Mouse (Mus musculus): ENCODE data around the gene Iba57. TPM values are rescaled to one million over a fixed set of nuclear protein-coding genes. Genes with fewer than 3 reads are reported as not detected.

The Iba57 gene
- polyA plus RNA-seq, 1 experiment from 2014 or later: 1.5 TPM

DNA sequence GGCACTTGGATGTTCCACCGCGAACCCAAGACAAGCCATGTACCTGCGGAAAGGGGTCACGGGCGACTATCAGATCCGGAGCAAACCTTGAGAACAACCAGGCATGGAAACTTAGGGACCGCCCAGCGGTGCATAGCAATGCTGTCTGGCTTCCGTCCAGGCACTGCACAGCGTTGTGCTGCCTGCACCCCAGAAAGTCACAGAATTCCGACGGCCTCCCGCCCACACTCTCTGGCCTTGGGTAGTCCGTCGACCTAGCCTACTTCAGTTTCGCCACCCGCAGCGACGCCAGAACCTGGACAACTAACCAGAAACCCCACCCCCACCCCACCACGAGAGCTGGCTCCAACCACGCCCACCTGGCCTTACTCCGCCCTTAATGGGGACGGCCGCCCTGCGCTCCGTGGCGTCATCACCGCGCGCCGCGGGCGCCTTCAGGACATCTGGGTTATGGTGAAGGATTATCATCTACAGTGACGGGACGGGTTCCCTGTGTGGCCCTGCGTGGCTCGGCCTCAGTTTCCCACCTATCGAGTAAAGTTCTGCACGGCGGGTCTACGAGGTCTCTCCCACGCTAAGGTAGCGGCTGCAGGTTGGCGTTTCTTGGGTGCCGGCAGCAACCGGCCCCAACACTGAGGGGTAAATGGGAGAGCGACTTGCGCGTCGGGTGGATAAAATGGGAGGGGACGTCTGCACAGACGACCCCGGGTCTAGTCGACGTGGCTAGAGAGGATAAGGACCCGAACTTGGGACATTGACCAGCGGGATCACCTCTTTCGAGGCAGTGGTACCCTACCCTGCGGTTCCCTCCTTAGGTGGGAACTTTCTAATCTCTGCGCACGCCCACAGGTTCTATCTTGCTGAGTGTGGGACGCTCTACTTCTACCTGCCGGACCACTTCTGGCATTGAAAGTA is 38.8 kb upstream of the Iba57 start, which contains the start of gene Mrpl55:
TSS of gene Mrpl55 (plus strand) at position 406 of the 915 bp plus-strand sequence.
- H3K36me3 ChIP-seq (ENCODE audit: control insufficient read depth, insufficient read depth, low read length): peaks cover 9% of the 10 kb centered on the region
- DNase-seq (ENCODE audit: low spot score): peak; percentile 96
- under 1% methylated on average over 63 of the region's 63 CpGs for WGBS

GRCm38 (mm10) chr11:59201216-59202002 is 37.9 kb upstream of the Iba57 start:
- ATAC-seq (ENCODE audit: insufficient number of reproducible peaks, low FRiP score, low TSS enrichment, low read depth) (0 out of 2 replicates have a peak, but pooled peaks have one; percentile 11), DNase-seq (ENCODE audit: low spot score) (no peak)
- H3K36me3 ChIP-seq (ENCODE audit: control insufficient read depth, insufficient read depth, low read length): peaks cover 9% of the 10 kb centered on the region
- H3K9ac ChIP-seq (ENCODE audit: low read length): peak overlapping the region; percentile 75
- no peaks in the 10 kb centered on the region for H3K9me3 ChIP-seq (ENCODE audit: control insufficient read depth, low read length)
- peaks cover 12% of the 10 kb centered on the region; the same call in 1 of the 2 replicates for H3K4me1 ChIP-seq (ENCODE audit: control insufficient read depth, insufficient read depth, low read length)
- no peaks in the 10 kb centered on the region for H3K27me3 ChIP-seq (ENCODE audit: control insufficient read depth, insufficient read depth, low read length)
- peak overlapping the region; percentile 88 for H3K4me2 ChIP-seq (ENCODE audit: low read depth, severe bottlenecking)
- H3K4me3 ChIP-seq (ENCODE audit: low read depth, low read length): peak overlapping the region; percentile 87
- WGBS: 35% methylated on average over 16 of the region's 16 CpGs
- no peak overlapping the region for H3K27ac ChIP-seq (replicated peaks; ENCODE audit: low read depth, low read length)

More for the DNA sequence above, 38.8 kb upstream of the Iba57 start, which contains the start of gene Mrpl55:
- peak within 1 kb of the TSS; percentile 75 for H3K9ac ChIP-seq (ENCODE audit: low read length)
- H3K4me2 ChIP-seq (ENCODE audit: low read depth, severe bottlenecking): peak within 1 kb of the TSS; percentile 88
- H3K27me3 ChIP-seq (ENCODE audit: control insufficient read depth, insufficient read depth, low read length): no peaks in the 10 kb centered on the region
- no peaks in the 10 kb centered on the region for H3K9me3 ChIP-seq (ENCODE audit: control insufficient read depth, low read length)
- peak; percentile 91 for ATAC-seq (ENCODE audit: insufficient number of reproducible peaks, low FRiP score, low TSS enrichment, low read depth)
- peaks cover 12% of the 10 kb centered on the region; the same call in 1 of the 2 replicates for H3K4me1 ChIP-seq (ENCODE audit: control insufficient read depth, insufficient read depth, low read length)
- peak within 1 kb of the TSS; percentile 87 for H3K4me3 ChIP-seq (ENCODE audit: low read depth, low read length)
- no peak within 1 kb of the TSS for H3K27ac ChIP-seq (replicated peaks; ENCODE audit: low read depth, low read length)

DNA sequence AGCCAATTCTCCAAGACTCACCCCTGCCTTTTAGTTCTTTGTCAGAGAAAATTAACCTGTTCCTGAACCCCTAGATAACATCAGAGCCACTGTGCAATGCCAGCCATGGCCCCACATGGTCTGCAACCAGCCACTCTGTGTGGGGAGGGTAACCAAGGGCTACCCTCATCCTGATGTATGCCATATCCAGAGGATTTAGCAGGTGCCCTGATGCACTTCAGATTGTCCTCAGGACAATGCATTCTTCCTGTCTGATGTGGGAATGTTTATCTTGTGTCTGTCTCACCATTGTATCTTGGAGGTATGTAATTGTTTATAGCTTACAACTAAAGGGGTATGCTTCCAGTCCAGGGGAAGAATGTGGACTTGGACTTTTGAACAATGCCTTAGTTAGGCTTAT is 32.7 kb upstream of the Iba57 start:
- H3K4me2 ChIP-seq (ENCODE audit: low read depth, severe bottlenecking): no peak overlapping the region
- H3K9ac ChIP-seq (ENCODE audit: low read length): no peak overlapping the region
- ATAC-seq (ENCODE audit: insufficient number of reproducible peaks, low FRiP score, low TSS enrichment, low read depth): no peak
- H3K4me1 ChIP-seq (ENCODE audit: control insufficient read depth, insufficient read depth, low read length): peaks cover 2% of the 10 kb centered on the region; the same call in 1 of the 2 replicates
- no peaks in the 10 kb centered on the region for H3K36me3 ChIP-seq (ENCODE audit: control insufficient read depth, insufficient read depth, low read length)
- H3K27ac ChIP-seq (replicated peaks; ENCODE audit: low read depth, low read length): no peak overlapping the region
- no peaks in the 10 kb centered on the region for H3K27me3 ChIP-seq (ENCODE audit: control insufficient read depth, insufficient read depth, low read length)
- H3K4me3 ChIP-seq (ENCODE audit: low read depth, low read length): no peak overlapping the region
- no peak for DNase-seq (ENCODE audit: low spot score)
- H3K9me3 ChIP-seq (ENCODE audit: control insufficient read depth, low read length): no peaks in the 10 kb centered on the region

DNA sequence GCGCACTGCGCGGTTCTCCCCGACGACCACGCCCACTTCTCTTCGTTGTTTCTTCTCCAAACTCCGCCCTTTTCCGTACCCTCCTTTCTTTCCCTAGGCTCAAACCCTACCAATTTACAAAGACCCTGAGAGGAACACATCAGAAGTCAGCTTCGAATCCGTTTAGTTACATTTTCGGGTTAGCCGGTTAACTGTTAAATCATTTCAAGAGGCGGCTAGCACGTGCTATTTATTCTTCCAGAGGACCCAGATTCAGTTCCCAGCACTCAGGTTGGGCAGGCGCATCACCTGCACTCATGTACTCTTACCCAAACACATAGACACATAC is 28.5 kb upstream of the Iba57 start, which contains the start of gene Guk1:
TSS of gene Guk1 (minus strand) at position 154 of the 328 bp plus-strand sequence.
- Histone ChIP-seq H3K4me3 (ENCODE audit: low read depth, low read length) (peak within 1 kb of the TSS; percentile 58), H3K9ac (ENCODE audit: low read length) (peak within 1 kb of the TSS; percentile 58), H3K4me1 (ENCODE audit: control insufficient read depth, insufficient read depth, low read length) (peaks cover 3% of the 10 kb centered on the region; the same call in 1 of the 2 replicates), H3K27me3 (ENCODE audit: control insufficient read depth, insufficient read depth, low read length) (no peaks in the 10 kb centered on the region), H3K9me3 (ENCODE audit: control insufficient read depth, low read length) (no peaks in the 10 kb centered on the region), H3K4me2 (ENCODE audit: low read depth, severe bottlenecking) (peak within 1 kb of the TSS; percentile 64), H3K36me3 (ENCODE audit: control insufficient read depth, insufficient read depth, low read length) (no peaks in the 10 kb centered on the region), H3K27ac (replicated peaks; ENCODE audit: low read depth, low read length) (peak within 1 kb of the TSS; percentile 60; the same call in 1 of the 2 replicates)
- DNase-seq (ENCODE audit: low spot score): no peak
- 5% methylated on average over 16 of the region's 16 CpGs for WGBS
- ATAC-seq (ENCODE audit: insufficient number of reproducible peaks, low FRiP score, low TSS enrichment, low read depth): peak; percentile 31

- ATAC-seq (ENCODE audit: insufficient number of reproducible peaks, low FRiP score, low TSS enrichment, low read depth) (peak; percentile 94), DNase-seq (ENCODE audit: low spot score) (peak; percentile 92)
- Histone ChIP-seq H3K4me1 (ENCODE audit: control insufficient read depth, insufficient read depth, low read length) (peaks cover 3% of the 10 kb centered on the region; the same call in 1 of the 2 replicates), H3K4me2 (ENCODE audit: low read depth, severe bottlenecking) (peak overlapping the region; percentile 64), H3K4me3 (ENCODE audit: low read depth, low read length) (peak overlapping the region; percentile 58), H3K9ac (ENCODE audit: low read length) (peak overlapping the region; percentile 58), H3K27me3 (ENCODE audit: control insufficient read depth, insufficient read depth, low read length) (no peaks in the 10 kb centered on the region), H3K36me3 (ENCODE audit: control insufficient read depth, insufficient read depth, low read length) (no peaks in the 10 kb centered on the region), H3K9me3 (ENCODE audit: control insufficient read depth, low read length) (no peaks in the 10 kb centered on the region), H3K27ac (replicated peaks; ENCODE audit: low read depth, low read length) (peak overlapping the region; percentile 60; the same call in 1 of the 2 replicates)
- 1% methylated on average over 38 of the region's 59 CpGs for WGBS
Observed at GRCm38 (mm10) chr11:59191231-59192058, 27.9 kb upstream of the Iba57 start.

DNA sequence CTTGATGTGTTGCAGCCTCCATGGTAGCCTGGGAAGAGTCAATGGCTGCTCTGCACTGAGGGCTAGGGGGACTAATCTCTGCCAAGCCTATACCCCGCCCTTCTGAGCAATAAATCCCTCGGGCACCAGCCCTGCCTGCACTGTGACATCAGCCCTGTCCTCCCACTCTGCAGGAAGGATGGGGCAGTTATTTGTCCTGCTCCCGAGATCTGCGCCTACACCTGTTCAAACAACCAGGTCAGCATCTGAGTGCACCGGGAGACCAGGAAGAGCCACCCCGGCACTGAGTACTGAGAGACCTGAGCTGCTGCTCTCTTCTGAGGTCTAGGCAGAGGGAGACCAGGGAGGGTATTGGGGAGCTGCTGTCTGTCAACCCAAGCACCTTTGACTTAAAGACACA is 24.2 kb upstream of the Iba57 start:
- H3K9me3 ChIP-seq (ENCODE audit: control insufficient read depth, low read length): no peaks in the 10 kb centered on the region
- no peak overlapping the region for H3K27ac ChIP-seq (replicated peaks; ENCODE audit: low read depth, low read length)
- no peak overlapping the region for H3K9ac ChIP-seq (ENCODE audit: low read length)
- WGBS: 78% methylated on average over 6 of the region's 6 CpGs
- ATAC-seq (ENCODE audit: insufficient number of reproducible peaks, low FRiP score, low TSS enrichment, low read depth): no peak
- DNase-seq (ENCODE audit: low spot score): no peak
- H3K27me3 ChIP-seq (ENCODE audit: control insufficient read depth, insufficient read depth, low read length): no peaks in the 10 kb centered on the region
- no peak overlapping the region for H3K4me2 ChIP-seq (ENCODE audit: low read depth, severe bottlenecking)
- H3K4me1 ChIP-seq (ENCODE audit: control insufficient read depth, insufficient read depth, low read length): peaks cover 3% of the 10 kb centered on the region; the same call in 1 of the 2 replicates
- H3K4me3 ChIP-seq (ENCODE audit: low read depth, low read length): no peak overlapping the region
- H3K36me3 ChIP-seq (ENCODE audit: control insufficient read depth, insufficient read depth, low read length): 0 out of 2 replicates have a peak, but pooled peaks cover 7% of the 10 kb centered on the region

GRCm38 (mm10) chr11:59185490-59185889 is 22.0 kb upstream of the Iba57 start:
- WGBS: 86% methylated on average over 5 of the region's 5 CpGs
- ATAC-seq (ENCODE audit: insufficient number of reproducible peaks, low FRiP score, low TSS enrichment, low read depth): no peak

More at GRCm38 (mm10) chr11:59185490-59185889, 22.0 kb upstream of the Iba57 start:
- DNase-seq (ENCODE audit: low spot score): no peak
- H3K4me3 ChIP-seq (ENCODE audit: low read depth, low read length): no peak overlapping the region
- no peaks in the 10 kb centered on the region for H3K27me3 ChIP-seq (ENCODE audit: control insufficient read depth, insufficient read depth, low read length)
- no peaks in the 10 kb centered on the region for H3K9me3 ChIP-seq (ENCODE audit: control insufficient read depth, low read length)
- no peak overlapping the region for H3K27ac ChIP-seq (replicated peaks; ENCODE audit: low read depth, low read length)
- no peak overlapping the region for H3K4me2 ChIP-seq (ENCODE audit: low read depth, severe bottlenecking)
- no peaks in the 10 kb centered on the region for H3K4me1 ChIP-seq (ENCODE audit: control insufficient read depth, insufficient read depth, low read length)
- H3K36me3 ChIP-seq (ENCODE audit: control insufficient read depth, insufficient read depth, low read length): peaks cover 7% of the 10 kb centered on the region; the same call in 1 of the 2 replicates
- no peak overlapping the region for H3K9ac ChIP-seq (ENCODE audit: low read length)

Data from limb, embryonic 11.5 days (tissue).